11 mouse cellular contexts compared by ENCODE assay signal in genomic region chr19:42307019-42307418, GRCm38 (mm10). TPM values are rescaled to one million over a fixed set of nuclear protein-coding genes. Genes with fewer than 3 reads are reported as not detected.
A peak's percentile ranks its signal among the peaks of the same experiment; 100 is the strongest.
DNase-seq lines count a peak whose midpoint lies in the region; ATAC-seq lines count a peak whose summit lies in the region.
"Had no signal": no experiment of that assay in that cellular context is flagged by ENCODE, and none has a peak within 500 bp of the region (broad histone marks: within the 10 kb centered on the region; RNA-seq: fewer than 3 reads in every experiment).

No protein-coding gene starts in this region.

- H3K36me3 ChIP-seq in forebrain, embryonic 10.5 days (replicated peaks), result no peaks in the 10 kb centered on the region
- H3K36me3 ChIP-seq in forebrain, embryonic 11.5 days (ENCODE audit: control insufficient read depth, insufficient read depth, low read length), result no peaks in the 10 kb centered on the region
- no peaks in the 10 kb centered on the region for H3K36me3 ChIP-seq in liver, embryonic 11.5 days (ENCODE audit: control insufficient read depth, insufficient read depth, low read length)
- H3K36me3 ChIP-seq: limb, embryonic 15.5 days had no signal

- H3K4me3 ChIP-seq in forebrain, embryonic 10.5 days, result no peak overlapping the region
- no peak overlapping the region for H3K4me3 ChIP-seq in forebrain, embryonic 11.5 days (ENCODE audit: low read depth, low read length)
- no peak overlapping the region for H3K4me3 ChIP-seq in liver, embryonic 11.5 days (ENCODE audit: low read depth, low read length)
- H3K4me3 ChIP-seq: limb, embryonic 15.5 days had no signal

- ATAC-seq in forebrain, embryonic 11.5 days (replicated peaks; ENCODE audit: low FRiP score), result no peak
- ATAC-seq in liver, embryonic 11.5 days (replicated peaks; ENCODE audit: low FRiP score), result no peak

- DNase-seq in forebrain, embryonic 10.5 days (ENCODE audit: extremely low spot score, low spot score), result no peak
- DNase-seq in forebrain, embryonic 11.5 days (ENCODE audit: low spot score), result no peak
- DNase-seq in liver, result peak; percentile 14
- no peak for DNase-seq in liver, embryonic 11.5 days (ENCODE audit: low spot score)
- DNase-seq in embryo, embryonic 10 days (ENCODE audit: low spot score), result peak; percentile 64
- DNase-seq in naive thymus-derived CD4-positive, alpha-beta T cell, adult 2 months (ENCODE audit: low read depth), result peak; percentile 11
- DNase-seq in spleen, adult 12 weeks (ENCODE audit: low spot score), result no peak
- DNase-seq in adrenal gland, adult 8-10 months, result no peak
- DNase-seq: cerebellum, postnatal 36 days had no signal

- 16% methylated on average over 8 of the region's 8 CpGs for WGBS in forebrain, embryonic 10.5 days
- WGBS in forebrain, embryonic 11.5 days, result 18% methylated on average over 8 of the region's 8 CpGs
- 9% methylated on average over 8 of the region's 8 CpGs for WGBS in liver, embryonic 11.5 days

- 0 out of 2 replicates have a peak overlapping the region, but pooled peaks have one; percentile 35 for H3K27ac ChIP-seq in forebrain, embryonic 10.5 days
- no peak overlapping the region for H3K27ac ChIP-seq in forebrain, embryonic 11.5 days (ENCODE audit: low read depth, low read length)
- H3K27ac ChIP-seq in liver, embryonic 11.5 days (ENCODE audit: low read depth, low read length), result no peak overlapping the region
- H3K27ac ChIP-seq: limb, embryonic 15.5 days had no signal

- peaks cover 56% of the 10 kb centered on the region for H3K27me3 ChIP-seq in forebrain, embryonic 10.5 days (ENCODE audit: poor library complexity, severe bottlenecking)
- H3K27me3 ChIP-seq in forebrain, embryonic 11.5 days (ENCODE audit: control insufficient read depth, insufficient read depth, low read length), result no peaks in the 10 kb centered on the region
- H3K27me3 ChIP-seq in liver, embryonic 11.5 days (replicated peaks; ENCODE audit: control insufficient read depth, insufficient read depth, low read length), result no peaks in the 10 kb centered on the region
- H3K27me3 ChIP-seq: limb, embryonic 15.5 days had no signal

- H3K4me2 ChIP-seq in forebrain, embryonic 11.5 days (ENCODE audit: low read depth, low read length, severe bottlenecking), result no peak overlapping the region
- no peak overlapping the region for H3K4me2 ChIP-seq in liver, embryonic 11.5 days
- H3K4me2 ChIP-seq: limb, embryonic 15.5 days had no signal

- no peak overlapping the region for H3K9ac ChIP-seq in forebrain, embryonic 11.5 days (ENCODE audit: low read length)
- no peak overlapping the region for H3K9ac ChIP-seq in liver, embryonic 11.5 days (ENCODE audit: low read depth, low read length)
- H3K9ac ChIP-seq: limb, embryonic 15.5 days had no signal

- H3K4me1 ChIP-seq in forebrain, embryonic 10.5 days, result peaks cover 38% of the 10 kb centered on the region
- H3K4me1 ChIP-seq in forebrain, embryonic 11.5 days (replicated peaks; ENCODE audit: control insufficient read depth, insufficient read depth, low read length), result peaks cover 11% of the 10 kb centered on the region; the same call in 1 of the 2 replicates
- H3K4me1 ChIP-seq in liver, embryonic 11.5 days (replicated peaks; ENCODE audit: control insufficient read depth, insufficient read depth, low read length), result peaks cover 5% of the 10 kb centered on the region; the same call in 1 of the 2 replicates

- no peaks in the 10 kb centered on the region for H3K9me3 ChIP-seq in forebrain, embryonic 10.5 days
- no peaks in the 10 kb centered on the region for H3K9me3 ChIP-seq in forebrain, embryonic 11.5 days (ENCODE audit: control insufficient read depth, low read length)
- H3K9me3 ChIP-seq in liver, embryonic 11.5 days (ENCODE audit: control insufficient read depth, low read length), result no peaks in the 10 kb centered on the region
- H3K9me3 ChIP-seq: limb, embryonic 15.5 days had no signal

RNA-seq across cellular contexts. Expression of gene Golga7b, which starts 59.6 kb away (rescaled TPM):
- polyA plus RNA-seq in forebrain, embryonic 10.5 days (2016; fragmentation: Nextera tagmentation; extraction: Ambion mirVana), result 0.59 and 1.0 TPM in 2 replicates
- polyA plus RNA-seq in forebrain, embryonic 11.5 days (2014; fragmentation: Nextera tagmentation; extraction: Ambion mirVana), result 2.4 and 3.7 TPM in 2 replicates
- not detected in 2 replicates for polyA plus RNA-seq in liver, embryonic 11.5 days (2014; fragmentation: Nextera tagmentation; extraction: Ambion mirVana)
- 1 to 10 TPM; 1.2 to 2.1 (median 1.6) TPM for total RNA-seq in adrenal gland, adult 8-10 months (2022)
- polyA plus RNA-seq: inflammation-experienced regulatory T-cells, adult 6 months had no signal

Comparison
In these comparisons a context has a peak if more than half of its experiments do, and no peak if none do; other contexts are left out.
1. DNase-seq: peak in liver (single experiment), embryo, embryonic 10 days (single experiment) and naive thymus-derived CD4-positive, alpha-beta T cell, adult 2 months (single experiment); none in forebrain, embryonic 10.5 days (single experiment), forebrain, embryonic 11.5 days (single experiment), liver, embryonic 11.5 days (single experiment), spleen, adult 12 weeks (single experiment) and adrenal gland, adult 8-10 months (single experiment).